Mouse (Mus musculus): ENCODE data around the gene Extl1.

Extl1 gene

DNA sequence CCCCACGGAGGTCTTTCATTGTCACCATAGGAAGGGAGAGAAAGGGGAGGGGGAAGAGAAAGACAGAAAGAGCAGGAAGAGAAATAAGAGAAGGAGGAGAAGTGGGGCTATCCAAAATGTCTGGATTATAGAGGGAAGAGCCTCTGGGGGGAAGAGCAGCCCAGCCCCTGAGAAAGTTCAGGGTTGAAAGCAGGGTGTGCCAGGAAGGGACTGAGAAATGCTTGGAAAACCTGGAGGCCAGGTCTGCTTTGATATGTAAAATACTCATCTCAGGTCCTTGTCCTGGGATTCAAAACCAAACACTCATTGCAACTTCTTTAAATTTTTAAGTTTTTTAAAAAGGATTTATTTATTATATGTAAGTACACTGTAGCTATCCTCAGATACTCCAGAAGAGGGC lies 8.0 kb upstream of the Extl1 start:
- DNase-seq (ENCODE audit: low read depth): no peak

DNA sequence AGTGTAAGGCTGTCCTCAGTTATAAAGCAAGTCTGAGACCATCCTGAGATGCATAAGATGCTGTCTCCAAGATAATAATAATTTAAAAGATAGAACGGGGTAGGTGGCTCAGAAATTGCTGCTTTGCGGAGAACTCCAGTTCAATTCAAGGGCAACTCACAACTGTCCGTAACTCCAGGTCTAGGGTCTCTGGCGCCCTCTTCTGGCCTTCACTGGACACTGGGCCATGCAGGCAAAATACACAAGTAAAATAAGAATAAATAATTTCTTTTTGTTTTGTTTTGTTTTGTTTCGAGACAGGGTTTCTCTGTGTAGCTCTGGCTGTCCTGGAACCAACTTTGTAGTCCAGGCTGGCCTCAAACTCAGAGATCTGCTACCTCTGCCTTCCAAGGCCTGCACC lies 4.7 kb upstream of the Extl1 start:
- DNase-seq (ENCODE audit: low read depth): no peak

DNA sequence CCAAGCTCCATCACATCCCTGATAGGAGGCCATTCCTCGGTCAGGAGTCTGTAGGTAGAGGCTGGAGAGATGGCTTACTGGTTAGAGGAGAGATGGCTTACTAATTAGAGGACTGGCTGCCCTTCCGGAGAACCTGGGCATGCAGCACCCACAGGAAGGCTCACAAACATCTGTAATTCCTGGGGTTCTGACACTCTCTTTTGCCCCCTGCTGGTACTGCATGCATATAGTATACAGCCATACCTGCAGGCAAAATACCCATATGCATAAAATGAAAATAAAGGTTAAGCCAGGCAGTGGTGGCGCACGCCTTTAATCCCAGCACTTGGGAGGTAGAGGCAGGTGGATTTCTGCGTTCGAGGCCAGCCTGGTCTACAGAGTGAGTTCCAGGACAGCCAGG lies 3.6 kb upstream of the Extl1 start:
- DNase-seq (ENCODE audit: low read depth): no peak

DNA sequence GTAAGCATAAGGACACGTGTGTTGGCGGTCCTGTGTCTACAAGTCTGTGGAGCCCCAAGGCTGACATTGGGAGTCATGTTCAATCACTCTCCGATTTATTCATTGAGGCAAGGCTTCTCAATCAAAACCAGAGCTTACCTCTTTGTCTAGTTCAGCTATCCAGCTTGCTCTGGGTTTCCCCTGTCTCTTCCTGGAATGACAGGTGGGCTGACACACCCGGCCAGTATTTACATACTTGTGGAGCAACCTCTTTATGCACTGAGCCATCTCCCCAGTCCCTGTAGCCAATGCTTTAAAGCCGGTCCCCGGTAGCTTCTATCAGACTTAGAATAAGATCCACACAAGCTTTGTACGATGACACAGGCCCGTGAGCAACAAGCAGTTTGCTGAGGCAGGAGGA lies 4.1 kb downstream of the Extl1 start:
- DNase-seq (ENCODE audit: low read depth): no peak

DNA sequence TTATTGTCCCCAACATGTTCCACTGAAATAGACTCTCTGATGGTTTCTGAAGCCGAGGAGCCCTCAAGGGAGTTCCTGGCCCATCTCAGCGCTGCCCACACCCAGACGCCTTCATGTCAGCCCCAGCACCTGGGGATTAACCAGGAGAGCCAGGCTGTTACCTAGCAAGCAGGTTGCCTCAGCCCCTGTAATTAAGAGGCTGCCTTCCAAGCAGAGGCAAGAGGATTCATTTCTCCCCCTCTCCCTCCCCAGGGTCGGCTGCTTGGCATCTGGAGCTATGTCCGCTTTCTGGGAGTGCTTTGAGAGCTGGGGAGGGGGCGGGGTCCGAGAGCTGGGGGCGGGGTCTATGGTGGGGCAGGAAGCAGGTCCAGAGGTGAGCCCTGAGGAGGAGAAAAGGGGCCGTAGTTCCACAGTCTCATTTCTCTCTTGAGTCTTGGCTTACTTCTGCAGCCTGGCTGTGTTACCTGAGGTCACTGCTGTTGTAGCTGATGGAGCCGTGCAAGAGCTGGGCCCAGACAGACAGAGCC lies 5.5 kb downstream of the Extl1 start:
- DNase-seq (ENCODE audit: low read depth): no peak

DNA sequence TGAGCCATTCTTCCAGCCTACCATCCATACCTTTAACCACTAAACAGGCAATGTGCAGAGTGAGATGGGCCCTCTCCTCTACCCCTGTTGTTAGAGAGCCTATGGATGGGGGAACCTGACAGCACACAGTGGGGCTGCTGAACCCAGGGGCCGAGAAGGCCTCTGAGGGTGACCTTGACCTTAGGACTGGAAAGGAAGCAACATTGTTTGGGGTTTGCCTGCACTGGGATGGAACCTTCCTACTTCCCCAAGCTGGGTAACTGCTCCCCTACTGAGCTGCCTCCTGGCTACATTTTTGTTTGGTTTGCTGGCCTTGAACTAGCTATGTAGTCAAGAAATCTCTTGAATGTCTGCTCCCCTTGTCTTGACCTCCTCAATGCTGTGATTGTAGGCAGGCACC lies 9.3 kb downstream of the Extl1 start:
- no peak for DNase-seq (ENCODE audit: low read depth)

DNA sequence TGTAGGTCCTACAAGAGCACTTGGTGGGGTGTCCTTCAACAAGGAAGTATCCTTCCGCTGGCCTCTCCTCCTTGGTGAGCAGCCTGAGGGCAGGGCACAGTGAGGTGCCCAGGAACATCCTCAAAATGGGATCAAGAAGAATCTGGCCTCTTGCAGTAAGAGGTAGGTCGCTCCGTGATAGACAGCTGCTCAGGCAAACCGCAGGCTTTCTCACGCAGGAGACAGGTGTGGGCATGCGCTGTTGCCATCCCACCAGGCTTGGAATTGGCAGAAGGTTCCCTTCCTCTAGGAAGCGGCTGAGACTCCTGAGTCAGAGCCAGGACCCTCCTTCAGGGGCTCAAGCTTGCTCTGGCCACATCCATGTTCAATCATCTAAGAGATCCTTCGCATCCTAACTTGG lies 10.4 kb downstream of the Extl1 start:
- no peak for DNase-seq (ENCODE audit: low read depth)

DNA sequence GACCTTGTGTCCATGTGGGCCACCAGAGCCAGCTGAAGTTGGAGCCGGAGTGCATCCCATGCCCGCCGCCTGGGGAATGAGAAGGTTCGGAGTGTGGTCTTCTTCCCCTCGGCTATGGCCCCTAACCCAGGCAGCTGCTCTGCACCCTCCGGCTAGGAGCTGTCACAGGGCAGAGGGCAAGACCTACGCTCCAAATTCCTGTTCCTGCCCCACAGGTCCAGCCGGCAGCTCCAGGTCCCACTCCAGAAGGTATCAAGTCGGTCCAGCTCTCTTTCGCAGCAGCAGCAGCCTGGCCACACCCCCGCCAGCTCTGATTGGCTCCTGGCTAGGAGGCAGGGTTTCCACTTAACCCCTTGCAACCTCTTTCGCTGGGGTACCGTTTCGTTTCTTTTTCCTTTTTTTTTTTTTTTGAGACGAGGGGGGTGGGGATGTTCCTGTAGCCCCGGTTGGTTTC lies 11.3 kb downstream of the Extl1 start:
- DNase-seq (ENCODE audit: low read depth): peak; percentile 27

DNA sequence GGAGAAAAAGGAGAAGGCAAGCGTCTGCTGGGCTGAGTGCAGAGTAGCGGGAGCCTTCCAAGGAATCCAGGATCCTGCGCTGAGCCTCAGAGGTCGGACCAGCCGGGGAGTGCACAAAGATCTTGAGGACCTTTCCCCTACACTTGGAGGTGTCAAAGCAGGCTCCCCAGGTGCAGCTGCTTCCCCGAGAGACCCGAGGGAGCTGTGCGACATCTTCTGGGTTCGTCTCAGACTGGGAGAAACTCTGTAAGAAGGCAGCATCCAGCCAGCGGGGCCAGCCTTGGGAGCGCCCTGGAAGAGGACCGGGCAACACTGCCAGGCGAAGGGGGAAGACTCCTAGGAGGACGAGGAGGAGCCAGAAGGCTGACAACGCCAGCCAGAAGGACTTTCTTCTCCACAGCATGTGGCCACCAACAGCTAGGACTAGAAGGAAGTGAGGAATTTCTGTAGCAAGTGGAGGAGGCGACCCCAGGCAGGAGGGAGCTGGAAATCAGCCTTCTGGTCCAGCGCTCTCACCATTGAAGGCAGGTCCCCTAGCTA lies 12.3 kb downstream of the Extl1 start:
- DNase-seq (ENCODE audit: low read depth): no peak

DNA sequence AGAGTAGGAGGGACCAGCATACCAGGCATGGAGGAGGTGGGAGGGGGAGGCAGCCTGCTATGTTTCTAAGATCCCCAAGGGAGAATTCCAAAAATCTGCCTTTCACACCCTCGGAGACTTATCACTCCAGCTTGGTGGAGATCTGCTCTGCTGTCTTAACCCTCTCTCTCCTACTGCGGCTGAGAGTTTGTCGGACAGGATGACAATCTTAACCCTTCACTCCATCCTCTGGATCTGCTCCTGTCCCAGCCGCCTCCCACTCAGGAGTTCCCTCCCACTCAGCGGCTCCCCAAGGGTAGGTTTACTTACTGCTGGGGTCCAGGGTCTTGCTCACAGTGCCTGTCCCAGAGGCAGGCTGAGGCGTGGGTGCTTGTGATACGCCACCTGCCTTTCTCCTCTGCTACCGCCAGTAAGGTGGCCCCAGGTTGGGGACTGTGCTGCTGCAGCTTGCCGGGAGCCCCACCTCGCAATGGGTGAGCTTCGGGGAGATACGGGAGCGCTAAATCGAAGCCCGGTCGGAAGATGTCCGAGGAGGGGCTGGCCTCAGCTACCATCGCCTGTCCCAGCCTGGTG lies 12.9 kb downstream of the Extl1 start:
- DNase-seq (ENCODE audit: low read depth): no peak

DNA sequence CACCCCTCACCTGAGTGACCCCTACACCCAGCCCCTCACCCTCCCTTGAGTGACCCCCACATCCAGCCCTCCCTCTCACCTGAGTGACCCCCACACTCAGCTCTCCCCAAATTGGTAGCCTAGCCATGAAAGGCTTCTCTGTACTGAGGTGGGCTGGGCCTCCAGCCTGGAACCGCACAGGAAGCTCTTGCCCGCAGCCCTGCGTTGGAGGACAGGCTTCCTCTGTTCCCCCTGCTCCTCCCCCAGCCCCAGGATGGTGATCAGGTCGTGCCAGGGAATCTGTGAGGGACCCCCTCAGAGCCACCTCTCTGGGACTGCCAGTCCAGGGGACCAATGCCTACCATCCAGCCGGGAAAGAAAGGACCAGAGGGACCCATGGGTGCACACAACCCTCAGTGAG lies 18.4 kb downstream of the Extl1 start:
- DNase-seq (ENCODE audit: low read depth): peak; percentile 20

DNA sequence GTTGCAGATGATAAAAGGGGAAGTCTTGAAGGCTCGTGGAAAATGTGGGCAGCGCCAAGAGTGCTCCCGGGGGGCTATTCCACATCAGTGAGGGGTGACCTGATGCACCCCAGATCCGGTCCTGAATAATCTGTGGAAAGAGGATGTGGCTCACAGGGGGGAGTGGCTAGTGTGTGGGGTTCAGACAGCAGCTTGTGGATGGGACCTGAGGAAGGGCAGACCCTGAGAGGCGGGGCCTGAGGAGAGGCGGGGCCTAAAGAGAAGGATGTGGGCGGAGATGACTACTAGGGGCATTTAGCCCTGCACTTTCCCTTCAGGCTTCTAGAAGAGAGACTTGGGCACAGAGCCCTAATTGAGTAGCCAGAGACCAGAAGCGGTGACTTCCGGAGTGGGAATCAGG lies 21.1 kb downstream of the Extl1 start:
- DNase-seq (ENCODE audit: low read depth): no peak

DNA sequence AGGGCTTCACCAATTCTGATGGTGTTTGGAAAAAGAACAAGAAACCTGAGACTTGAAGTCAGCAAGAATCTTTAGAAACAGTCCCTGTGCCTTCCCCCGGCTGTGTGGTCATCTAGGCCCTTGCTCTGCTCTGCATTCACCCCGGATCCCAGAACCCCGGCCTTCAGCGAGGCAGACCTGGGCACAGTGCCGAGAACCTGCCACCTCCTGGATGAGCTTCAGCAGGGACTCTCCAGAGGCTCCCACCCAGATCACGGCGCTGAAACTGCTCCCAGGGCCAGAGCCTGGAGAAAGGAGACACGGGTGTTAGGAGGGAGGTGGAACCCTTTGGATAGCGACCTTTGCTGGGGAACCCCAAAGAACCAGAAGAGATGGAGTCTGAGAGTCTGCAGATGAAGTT lies 21.5 kb downstream of the Extl1 start:
- no peak for DNase-seq (ENCODE audit: low read depth)

DNA sequence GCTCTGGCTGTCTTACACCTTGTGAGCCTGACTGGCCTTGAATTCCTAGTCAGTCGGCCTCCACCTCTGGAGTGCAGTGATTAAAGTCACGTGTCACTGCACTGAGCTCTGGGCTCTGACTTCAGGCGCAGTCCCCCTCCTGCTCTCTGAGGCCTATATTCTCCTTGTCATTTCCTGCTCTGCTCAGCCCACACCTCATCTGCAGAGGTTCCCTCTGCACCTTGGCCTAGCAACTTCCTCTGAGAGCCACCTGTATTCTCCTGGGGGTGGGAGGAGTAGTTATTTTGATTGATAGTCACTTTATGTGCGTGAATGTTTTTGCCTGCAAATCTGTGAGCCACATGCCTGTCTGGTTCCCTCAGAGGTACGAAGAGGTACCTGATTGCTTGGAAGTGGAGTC lies 22.4 kb downstream of the Extl1 start:
- DNase-seq (ENCODE audit: low read depth): no peak

DNA sequence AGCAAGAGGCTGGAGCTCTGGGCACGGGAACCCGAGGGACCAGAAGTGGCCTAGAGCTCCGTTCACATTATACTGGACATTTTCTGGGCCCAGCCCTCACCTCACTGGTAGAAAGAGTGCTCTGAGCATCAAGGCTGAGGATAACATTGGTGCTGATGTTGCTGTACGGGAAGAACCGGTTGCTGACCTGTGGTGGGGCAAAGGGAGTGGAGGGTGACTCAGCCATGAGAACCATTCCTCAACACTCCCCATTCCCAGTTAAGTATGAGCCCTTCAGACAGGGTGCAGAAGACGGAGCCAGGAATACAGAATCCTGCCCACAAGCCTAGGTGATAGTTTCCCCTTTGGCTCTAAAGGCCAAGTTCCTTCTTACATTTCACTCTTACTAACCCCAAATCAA lies 24.0 kb downstream of the Extl1 start:
- DNase-seq (ENCODE audit: low read depth): no peak

DNA sequence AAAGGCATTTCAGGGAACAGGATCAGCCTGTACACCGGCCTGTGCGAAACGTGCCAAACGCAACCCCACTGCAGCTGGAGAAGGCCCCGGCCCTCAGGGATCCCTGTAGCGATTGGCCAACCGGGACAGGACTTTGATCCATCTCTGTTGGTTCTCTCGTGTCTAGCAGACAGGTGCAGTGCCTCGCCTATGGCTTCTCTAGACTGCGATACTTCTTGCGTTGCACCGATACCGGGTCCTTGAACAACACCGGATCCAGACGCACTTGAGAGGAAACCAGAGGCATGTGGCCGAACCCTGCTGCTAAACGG lies 26.2 kb downstream of the Extl1 start:
- no peak for DNase-seq (ENCODE audit: low read depth)

DNA sequence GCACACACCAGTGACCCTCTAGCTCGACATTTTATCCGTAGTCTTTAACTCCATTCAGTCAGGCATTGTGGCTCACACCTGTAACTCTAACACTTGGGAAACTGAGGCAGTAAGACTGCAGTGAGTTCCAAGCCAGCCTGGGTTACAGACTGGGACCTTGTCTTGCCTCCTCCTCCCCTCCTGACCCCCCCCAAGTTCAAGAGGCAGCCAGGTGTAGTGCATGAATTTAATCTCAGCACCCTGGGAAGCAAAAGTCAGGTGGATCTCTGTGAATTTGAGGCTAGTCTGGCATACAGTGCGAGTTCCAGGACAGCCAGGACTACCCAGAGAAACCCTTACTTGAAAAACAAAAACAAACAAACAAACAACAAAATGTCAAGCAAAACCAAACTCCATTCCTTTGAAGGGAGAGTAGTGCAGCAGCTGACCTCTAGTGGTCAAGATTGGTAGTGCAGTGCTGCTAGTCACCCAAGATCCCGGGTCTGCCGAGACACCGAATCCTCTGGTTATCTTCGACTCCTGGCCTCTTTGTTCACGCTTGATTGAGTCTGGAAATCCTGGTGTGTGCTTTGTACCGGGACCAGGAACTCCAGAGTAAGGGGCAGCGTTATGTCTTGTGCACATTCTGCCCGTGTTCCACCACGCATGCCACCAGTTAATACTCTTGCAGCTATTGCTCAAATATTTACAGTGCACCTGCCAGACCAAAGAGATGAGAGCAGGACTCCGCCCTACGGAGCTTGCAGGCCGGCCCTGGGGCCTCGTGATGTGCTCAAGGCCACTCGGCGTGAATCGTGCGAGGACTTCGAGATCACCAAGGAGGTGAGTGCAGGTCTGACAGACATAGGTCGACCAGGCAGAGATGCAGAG lies 26.8 kb downstream of the Extl1 start:
- peak; percentile 16 for DNase-seq (ENCODE audit: low read depth)

DNA sequence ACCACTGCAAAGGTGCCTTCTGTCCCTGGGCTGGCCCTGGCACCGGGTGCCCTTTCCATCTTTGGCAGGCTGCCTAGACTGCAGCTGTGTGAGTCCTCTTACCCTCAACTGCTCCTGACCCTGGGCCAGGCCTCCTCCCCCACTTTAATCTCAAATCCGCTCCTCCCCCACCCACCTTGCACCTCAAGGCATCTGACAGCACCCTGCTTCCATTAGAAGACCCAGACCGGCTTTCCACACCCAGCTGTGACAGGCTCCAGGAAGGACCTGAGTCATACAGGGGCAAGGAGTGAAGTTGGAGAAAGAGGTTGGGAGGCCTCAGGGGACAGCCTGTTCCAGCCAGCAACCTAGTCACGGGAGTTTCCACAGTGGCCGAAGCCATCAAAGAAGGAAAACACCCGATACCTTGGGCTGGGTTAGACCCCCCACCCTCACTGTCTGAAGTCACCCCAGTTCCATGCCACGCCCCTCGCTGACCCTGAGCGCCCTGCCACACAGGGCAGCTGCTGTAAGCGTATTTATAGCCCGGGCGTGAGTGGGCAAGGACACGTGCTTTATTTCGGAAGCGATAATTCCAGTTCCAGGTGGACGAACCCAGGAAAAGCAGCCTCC lies 27.7 kb downstream of the Extl1 start:
- DNase-seq (ENCODE audit: low read depth): no peak

DNA sequence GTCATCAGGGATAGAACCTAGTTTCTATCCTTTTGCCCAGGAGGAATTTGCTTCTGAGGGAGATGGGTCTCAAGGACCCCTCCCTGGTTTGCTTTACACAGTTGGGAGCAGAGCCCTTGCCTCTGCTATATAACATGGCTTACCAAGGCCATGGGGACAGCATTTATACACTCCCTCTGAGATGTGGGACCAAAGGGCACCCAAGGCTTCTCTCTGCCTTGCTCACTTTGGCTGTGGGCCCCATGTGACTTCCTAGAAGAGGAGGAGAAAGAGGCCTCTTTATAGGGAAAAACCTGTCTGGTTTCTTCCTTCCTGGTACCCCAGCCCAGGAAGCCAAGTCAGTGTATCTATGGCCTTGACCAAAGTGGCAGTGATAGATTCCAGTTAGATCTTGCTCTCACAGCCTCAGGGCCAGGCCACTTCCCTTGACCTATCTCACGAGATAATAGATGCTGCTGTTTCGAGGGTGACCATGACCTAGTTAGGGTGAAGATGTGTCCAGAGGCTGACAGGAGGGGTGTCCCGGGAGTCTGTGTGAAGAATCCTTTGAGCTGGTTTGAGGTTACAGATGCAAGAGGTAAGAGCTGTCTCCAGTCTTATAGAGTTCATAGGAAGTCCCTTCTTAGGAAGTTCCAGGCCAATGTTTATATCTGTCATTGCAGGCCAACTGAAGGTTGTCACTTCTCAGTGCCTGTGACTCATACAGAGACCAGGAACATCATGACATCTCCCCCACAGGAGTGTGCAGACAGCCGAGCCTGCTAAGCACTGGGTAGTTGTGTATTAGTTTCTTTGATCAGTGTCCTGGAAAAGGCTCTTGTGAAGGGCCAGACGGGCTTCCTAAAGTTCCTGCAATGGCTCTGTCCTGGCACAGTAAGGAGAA lies 29.9 kb downstream of the Extl1 start:
- no peak for DNase-seq (ENCODE audit: low read depth)

DNA sequence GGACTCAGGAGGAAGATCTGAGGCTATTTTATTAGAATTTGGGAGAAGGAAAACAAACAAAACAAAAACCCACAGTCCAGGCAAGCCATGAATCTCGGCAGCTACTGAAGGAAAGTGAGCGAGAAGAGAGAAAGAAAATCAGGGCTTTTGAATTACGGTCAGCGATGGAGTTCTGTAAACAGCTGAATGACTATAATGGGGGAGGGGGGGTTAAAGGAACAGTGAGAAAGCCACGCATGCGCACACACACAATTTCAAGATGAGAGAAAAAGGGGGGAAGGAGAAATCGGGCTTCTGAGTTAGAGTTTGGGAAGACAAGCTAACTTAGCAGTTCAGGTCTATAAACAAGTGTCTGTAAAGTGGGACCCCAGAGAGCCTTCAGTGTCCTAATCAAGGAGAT lies 30.7 kb downstream of the Extl1 start:
- DNase-seq (ENCODE audit: low read depth): no peak

DNA sequence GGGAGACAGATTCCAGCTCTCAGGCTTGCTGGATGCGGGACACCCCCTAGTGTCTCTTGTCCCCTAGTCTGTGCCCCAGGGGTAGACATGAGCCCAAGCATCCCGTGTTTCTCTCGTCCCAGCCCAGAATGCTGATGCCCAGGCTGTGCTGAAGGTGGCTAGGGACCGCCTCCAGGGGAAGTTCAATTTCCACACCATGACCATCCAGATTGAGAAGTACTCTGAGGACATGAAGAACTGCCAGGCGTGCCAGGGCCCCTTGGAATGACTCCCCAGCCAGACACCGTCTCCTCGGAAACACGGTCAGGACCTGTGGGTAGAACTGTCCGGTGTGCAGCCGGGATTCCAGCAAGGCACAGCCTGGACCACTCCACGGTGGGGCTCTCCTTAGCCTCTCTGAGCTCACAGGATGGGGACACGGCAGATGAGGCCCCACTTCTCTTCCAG lies 31.4 kb downstream of the Extl1 start:
- no peak for DNase-seq (ENCODE audit: low read depth)

Data from fibroblast of lung, adult 2 months (primary cell).